Mouse (Mus musculus) myocyte (in vitro differentiated cells): ENCODE measurements around the gene Stpg3.

ENCODE experiments used
- CEBPB ChIP-seq: IDR thresholded peaks from 2 replicates; pipeline ENCODE4 v1.6.1; 2011; ENCODE audit warnings: mild to moderate bottlenecking, moderate library complexity; ENCODE audit not compliant: poor library complexity, insufficient read depth, severe bottlenecking
- E2F4 ChIP-seq: IDR thresholded peaks from one replicate; pipeline ENCODE4 v1.6.1; 2011; ENCODE audit warnings: mild to moderate bottlenecking, control low read depth, moderate library complexity; ENCODE audit not compliant: insufficient read depth
- MAX ChIP-seq: IDR thresholded peaks from one replicate; pipeline ENCODE4 v1.6.1; 2011; ENCODE audit warnings: low read depth, mild to moderate bottlenecking, control low read depth
- MYOD1 ChIP-seq, 3 experiments: IDR thresholded peaks; one replicate each; pipeline ENCODE4 v1.6.1; 2011; ENCODE audit warnings: control low read depth in 2 of 3, low read depth in 2 of 3, mild to moderate bottlenecking in 2 of 3, moderate library complexity in 1 of 3; ENCODE audit not compliant: insufficient read length in 2 of 3, control insufficient read depth in 1 of 3
- POLR2A ChIP-seq: IDR thresholded peaks from one replicate; pipeline ENCODE4 v1.6.1; 2011; ENCODE audit warnings: low read depth, mild to moderate bottlenecking, control low read depth, moderate library complexity; ENCODE audit not compliant: insufficient read length
- POLR2AphosphoS2 ChIP-seq: IDR thresholded peaks from one replicate; pipeline ENCODE4 v1.6.1; 2011; ENCODE audit warnings: low read depth, control low read depth; ENCODE audit not compliant: insufficient read length
- SRF ChIP-seq: IDR thresholded peaks from one replicate; pipeline ENCODE4 v1.6.1; 2011; ENCODE audit warnings: low read depth; ENCODE audit not compliant: control insufficient read depth, insufficient read length
- TCF12 ChIP-seq: IDR thresholded peaks from one replicate; pipeline ENCODE4 v1.6.1; 2011; ENCODE audit warnings: mild to moderate bottlenecking, control low read depth; ENCODE audit not compliant: poor library complexity, insufficient read depth, severe bottlenecking
- USF1 ChIP-seq: IDR thresholded peaks from one replicate; pipeline ENCODE4 v1.6.1; 2011; ENCODE audit warnings: low read depth, mild to moderate bottlenecking, control low read depth, moderate library complexity

- TF ChIP-seq SRF (no peak), POLR2A (no peak), TCF12 (no peak), MYOD1 (IDR thresholded peaks at IDR 0.05; ENCODE audit: control insufficient read depth in 1 of 3, insufficient read length in 2 of 3, low read depth in 2 of 3) (no peak), CEBPB (no peak), POLR2AphosphoS2 (peak; percentile 40), E2F4 (no peak), MAX (no peak), USF1 (no peak)
Observed at GRCm38 (mm10) chr2:25193330-25193770, 21.1 kb downstream of the Stpg3 start.
